Mouse (Mus musculus): ENCODE data around the gene Guk1. TPM values are rescaled to one million over a fixed set of nuclear protein-coding genes. Genes with fewer than 3 reads are reported as not detected.

Guk1 gene
- polyA plus RNA-seq, 1 experiment from 2014 or later, result 205 TPM

GRCm38 (mm10) chr11:59183821-59184220 lies 8.2 kb downstream of the Guk1 start:
- Histone ChIP-seq H3K27ac (replicated peaks; ENCODE audit: low read depth, low read length) (no peak overlapping the region), H3K36me3 (ENCODE audit: control insufficient read depth, insufficient read depth, low read length) (peaks cover 44% of the 10 kb centered on the region), H3K4me2 (ENCODE audit: low read length) (no peak overlapping the region), H3K9ac (replicated peaks; ENCODE audit: low read length) (no peak overlapping the region), H3K4me1 (ENCODE audit: control insufficient read depth, insufficient read depth, low read length) (no peaks in the 10 kb centered on the region), H3K27me3 (ENCODE audit: control insufficient read depth, insufficient read depth, low read length) (peaks cover 6% of the 10 kb centered on the region; the same call in 1 of the 2 replicates), H3K4me3 (replicated peaks; ENCODE audit: low read depth, low read length) (no peak overlapping the region), H3K9me3 (ENCODE audit: control insufficient read depth, low read length) (no peaks in the 10 kb centered on the region)
- WGBS, result 36% methylated on average over 3 of the region's 3 CpGs
- no peak; the same call in 1 of the 2 replicates for ATAC-seq (ENCODE audit: low FRiP score, low TSS enrichment)
- DNase-seq, result peak; percentile 78

- Histone ChIP-seq H3K36me3 (ENCODE audit: control insufficient read depth, insufficient read depth, low read length) (peaks cover 44% of the 10 kb centered on the region), H3K9me3 (ENCODE audit: control insufficient read depth, low read length) (no peaks in the 10 kb centered on the region), H3K4me2 (ENCODE audit: low read length) (no peak within 1 kb of the TSS), H3K9ac (replicated peaks; ENCODE audit: low read length) (0 out of 2 replicates have a peak within 1 kb of the TSS, but pooled peaks have one; percentile 3), H3K27ac (replicated peaks; ENCODE audit: low read depth, low read length) (no peak within 1 kb of the TSS), H3K4me3 (replicated peaks; ENCODE audit: low read depth, low read length) (no peak within 1 kb of the TSS), H3K4me1 (ENCODE audit: control insufficient read depth, insufficient read depth, low read length) (no peaks in the 10 kb centered on the region), H3K27me3 (ENCODE audit: control insufficient read depth, insufficient read depth, low read length) (peaks cover 14% of the 10 kb centered on the region)
- ATAC-seq (ENCODE audit: low FRiP score, low TSS enrichment) (no peak), DNase-seq (no peak)
- 32% methylated on average over 3 of the region's 3 CpGs for WGBS
Observed at GRCm38 (mm10) chr11:59182864-59183331, 9.1 kb downstream of the Guk1 start, which contains the start of gene Gjc2. Gene Gjc2 (minus strand): TSS chr11:59183213.

- H3K4me2 ChIP-seq (ENCODE audit: low read length), result no peak overlapping the region
- WGBS, result 9% methylated on average over 34 of the region's 34 CpGs
- peaks cover 50% of the 10 kb centered on the region for H3K27me3 ChIP-seq (ENCODE audit: control insufficient read depth, insufficient read depth, low read length)
- H3K9me3 ChIP-seq (ENCODE audit: control insufficient read depth, low read length), result no peaks in the 10 kb centered on the region
- no peak overlapping the region for H3K27ac ChIP-seq (replicated peaks; ENCODE audit: low read depth, low read length)
- H3K36me3 ChIP-seq (ENCODE audit: control insufficient read depth, insufficient read depth, low read length), result no peaks in the 10 kb centered on the region
- H3K4me1 ChIP-seq (ENCODE audit: control insufficient read depth, insufficient read depth, low read length), result no peaks in the 10 kb centered on the region
- no peak overlapping the region for H3K9ac ChIP-seq (replicated peaks; ENCODE audit: low read length)
- no peak overlapping the region for H3K4me3 ChIP-seq (replicated peaks; ENCODE audit: low read depth, low read length)
- ATAC-seq (ENCODE audit: low FRiP score, low TSS enrichment), result no peak
- DNase-seq, result no peak
Observed at GRCm38 (mm10) chr11:59176921-59177320, 15.1 kb downstream of the Guk1 start.

DNA sequence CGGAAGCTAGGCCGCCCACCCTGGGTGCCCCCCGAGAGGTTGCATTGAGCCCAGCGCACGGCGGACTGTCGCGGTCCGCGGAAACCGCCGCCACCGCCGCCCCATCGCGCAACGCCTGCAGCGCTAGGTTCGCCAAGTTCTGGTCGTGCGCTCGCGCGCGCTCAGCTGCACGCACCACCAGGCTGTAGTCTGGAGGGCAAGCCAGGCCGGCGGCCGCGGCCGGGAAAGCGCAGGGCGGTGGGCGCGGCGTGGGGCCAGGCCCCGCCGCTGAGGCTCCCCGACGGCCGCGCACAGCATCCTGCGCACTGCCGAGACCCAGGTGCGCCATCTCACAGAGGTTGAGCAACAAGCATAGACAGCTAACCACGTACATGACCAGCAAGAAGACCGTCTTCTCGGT lies 15.5 kb downstream of the Guk1 start:
- ATAC-seq (ENCODE audit: low FRiP score, low TSS enrichment) (no peak), DNase-seq (no peak)
- Histone ChIP-seq H3K4me1 (ENCODE audit: control insufficient read depth, insufficient read depth, low read length) (no peaks in the 10 kb centered on the region), H3K4me2 (ENCODE audit: low read length) (no peak overlapping the region), H3K9me3 (ENCODE audit: control insufficient read depth, low read length) (no peaks in the 10 kb centered on the region), H3K4me3 (replicated peaks; ENCODE audit: low read depth, low read length) (no peak overlapping the region), H3K9ac (replicated peaks; ENCODE audit: low read length) (no peak overlapping the region), H3K27ac (replicated peaks; ENCODE audit: low read depth, low read length) (no peak overlapping the region), H3K27me3 (ENCODE audit: control insufficient read depth, insufficient read depth, low read length) (peaks cover 50% of the 10 kb centered on the region), H3K36me3 (ENCODE audit: control insufficient read depth, insufficient read depth, low read length) (no peaks in the 10 kb centered on the region)
- 4% methylated on average over 48 of the region's 48 CpGs for WGBS

- no peak overlapping the region for H3K9ac ChIP-seq (replicated peaks; ENCODE audit: low read length)
- no peak overlapping the region for H3K4me3 ChIP-seq (replicated peaks; ENCODE audit: low read depth, low read length)
- no peak for ATAC-seq (ENCODE audit: low FRiP score, low TSS enrichment)
- H3K4me1 ChIP-seq (ENCODE audit: control insufficient read depth, insufficient read depth, low read length), result no peaks in the 10 kb centered on the region
- peaks cover 49% of the 10 kb centered on the region for H3K27me3 ChIP-seq (ENCODE audit: control insufficient read depth, insufficient read depth, low read length)
- no peak for DNase-seq
- H3K27ac ChIP-seq (replicated peaks; ENCODE audit: low read depth, low read length), result no peak overlapping the region
- H3K4me2 ChIP-seq (ENCODE audit: low read length), result no peak overlapping the region
- H3K9me3 ChIP-seq (ENCODE audit: control insufficient read depth, low read length), result no peaks in the 10 kb centered on the region
- WGBS, result 49% methylated on average over 6 of the region's 6 CpGs
- H3K36me3 ChIP-seq (ENCODE audit: control insufficient read depth, insufficient read depth, low read length), result no peaks in the 10 kb centered on the region
Observed at GRCm38 (mm10) chr11:59174189-59174838, 17.7 kb downstream of the Guk1 start.

- H3K27ac ChIP-seq (replicated peaks; ENCODE audit: low read depth, low read length), result no peak overlapping the region
- H3K9ac ChIP-seq (replicated peaks; ENCODE audit: low read length), result no peak overlapping the region
- no peak overlapping the region for H3K4me3 ChIP-seq (replicated peaks; ENCODE audit: low read depth, low read length)
- H3K27me3 ChIP-seq (ENCODE audit: control insufficient read depth, insufficient read depth, low read length), result peaks cover 12% of the 10 kb centered on the region
- DNase-seq (no peak), ATAC-seq (ENCODE audit: low FRiP score, low TSS enrichment) (no peak)
- H3K36me3 ChIP-seq (ENCODE audit: control insufficient read depth, insufficient read depth, low read length), result no peaks in the 10 kb centered on the region
- no peaks in the 10 kb centered on the region for H3K4me1 ChIP-seq (ENCODE audit: control insufficient read depth, insufficient read depth, low read length)
- H3K9me3 ChIP-seq (ENCODE audit: control insufficient read depth, low read length), result no peaks in the 10 kb centered on the region
- 70% methylated on average over 4 of the region's 4 CpGs for WGBS
- no peak overlapping the region for H3K4me2 ChIP-seq (ENCODE audit: low read length)
Observed at GRCm38 (mm10) chr11:59170549-59170948, 21.5 kb downstream of the Guk1 start.

DNA sequence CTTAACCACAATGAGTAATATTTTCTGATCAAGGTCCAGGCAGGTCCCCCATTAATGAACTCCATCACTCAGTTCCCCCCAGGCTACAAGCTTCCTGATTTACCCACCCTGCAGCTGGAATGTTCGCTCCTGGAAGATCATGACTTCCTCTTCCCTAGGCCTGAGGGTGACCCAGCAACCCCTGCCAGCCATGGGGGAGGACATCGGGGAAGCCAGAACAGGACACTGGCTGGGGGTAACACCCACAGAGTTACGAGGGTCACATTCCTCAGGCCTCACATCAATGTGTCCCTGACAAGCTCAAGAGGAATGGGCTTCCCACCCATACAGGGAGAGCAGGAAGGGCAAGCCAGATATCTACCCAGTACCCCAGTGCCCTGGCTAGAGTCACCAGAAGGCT lies 22.2 kb downstream of the Guk1 start:
- Histone ChIP-seq H3K9me3 (ENCODE audit: control insufficient read depth, low read length) (no peaks in the 10 kb centered on the region), H3K4me3 (replicated peaks; ENCODE audit: low read depth, low read length) (no peak overlapping the region), H3K4me2 (ENCODE audit: low read length) (no peak overlapping the region), H3K4me1 (ENCODE audit: control insufficient read depth, insufficient read depth, low read length) (no peaks in the 10 kb centered on the region), H3K9ac (replicated peaks; ENCODE audit: low read length) (no peak overlapping the region), H3K36me3 (ENCODE audit: control insufficient read depth, insufficient read depth, low read length) (no peaks in the 10 kb centered on the region), H3K27ac (replicated peaks; ENCODE audit: low read depth, low read length) (no peak overlapping the region), H3K27me3 (ENCODE audit: control insufficient read depth, insufficient read depth, low read length) (peaks cover 5% of the 10 kb centered on the region; the same call in 1 of the 2 replicates)
- 78% methylated on average over 3 of the region's 3 CpGs for whole genome bisulfite sequencing
- DNase-seq (no peak), ATAC-seq (ENCODE audit: low FRiP score, low TSS enrichment) (no peak)

- DNase-seq (peak; percentile 22), ATAC-seq (ENCODE audit: low FRiP score, low TSS enrichment) (no peak)
- Histone ChIP-seq H3K36me3 (ENCODE audit: control insufficient read depth, insufficient read depth, low read length) (peaks cover 2% of the 10 kb centered on the region; the same call in 1 of the 2 replicates), H3K4me3 (replicated peaks; ENCODE audit: low read depth, low read length) (no peak overlapping the region), H3K27ac (replicated peaks; ENCODE audit: low read depth, low read length) (no peak overlapping the region), H3K4me2 (ENCODE audit: low read length) (no peak overlapping the region), H3K27me3 (ENCODE audit: control insufficient read depth, insufficient read depth, low read length) (no peaks in the 10 kb centered on the region), H3K9ac (replicated peaks; ENCODE audit: low read length) (no peak overlapping the region), H3K4me1 (ENCODE audit: control insufficient read depth, insufficient read depth, low read length) (peaks cover 19% of the 10 kb centered on the region), H3K9me3 (ENCODE audit: control insufficient read depth, low read length) (no peaks in the 10 kb centered on the region)
- 45% methylated on average over 2 of the region's 2 CpGs for WGBS
Observed at GRCm38 (mm10) chr11:59165616-59166241, 26.3 kb downstream of the Guk1 start.

DNA sequence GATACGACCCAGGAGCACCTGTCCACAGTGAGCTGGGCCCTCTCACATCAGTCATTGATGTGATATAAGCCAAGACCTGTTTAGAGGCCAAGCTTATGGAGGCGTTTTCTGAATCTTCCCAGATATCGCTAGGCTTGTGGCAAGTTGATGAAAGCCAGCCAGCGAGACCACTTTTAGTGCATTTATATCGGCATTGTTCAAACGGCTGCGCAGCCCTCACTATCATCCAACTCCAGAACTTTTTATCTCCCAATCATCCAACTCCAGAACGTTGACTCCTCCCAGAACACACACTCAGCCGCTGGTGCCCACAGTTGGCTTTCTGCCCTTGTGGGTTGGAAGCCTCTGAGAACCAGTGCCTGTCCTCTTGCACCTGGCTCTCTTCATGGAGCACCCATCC lies 27.6 kb downstream of the Guk1 start:
- WGBS, result 89% methylated on average over 9 of the region's 9 CpGs
- no peaks in the 10 kb centered on the region for H3K27me3 ChIP-seq (ENCODE audit: control insufficient read depth, insufficient read depth, low read length)
- no peak for DNase-seq
- H3K4me3 ChIP-seq (replicated peaks; ENCODE audit: low read depth, low read length), result no peak overlapping the region
- H3K27ac ChIP-seq (replicated peaks; ENCODE audit: low read depth, low read length), result peak overlapping the region; percentile 99; the same call in 1 of the 2 replicates
- peaks cover 2% of the 10 kb centered on the region; the same call in 1 of the 2 replicates for H3K36me3 ChIP-seq (ENCODE audit: control insufficient read depth, insufficient read depth, low read length)
- no peak for ATAC-seq (ENCODE audit: low FRiP score, low TSS enrichment)
- H3K4me2 ChIP-seq (ENCODE audit: low read length), result peak overlapping the region; percentile 78
- H3K9me3 ChIP-seq (ENCODE audit: control insufficient read depth, low read length), result no peaks in the 10 kb centered on the region
- no peak overlapping the region for H3K9ac ChIP-seq (replicated peaks; ENCODE audit: low read length)
- H3K4me1 ChIP-seq (ENCODE audit: control insufficient read depth, insufficient read depth, low read length), result peaks cover 19% of the 10 kb centered on the region
